Mouse (Mus musculus) E14TG2a.4 (cell line): ENCODE measurements at regions not wholly inside any gene's neighbourhood (a gene's known extent, or its start where the extent isn't known, plus 50 kb on each side); places are given as distances from the start of the nearest gene placed in this dataset.

Experiments used
- H3K27me3 ChIP-seq: 2 replicates; pipeline ENCODE4 v1.6.1; 2014; ENCODE audit warnings: low read length, control low read depth; ENCODE audit not compliant: insufficient read depth
- H3K36me3 ChIP-seq: 2 replicates; pipeline ENCODE4 v1.6.1; 2014; ENCODE audit warnings: low read length, control low read depth; ENCODE audit not compliant: insufficient read depth
- H3K4me1 ChIP-seq: replicated peaks from 2 replicates; pipeline ENCODE4 v1.6.1; 2014; ENCODE audit warnings: low read depth, low read length, control low read depth
- H3K4me3 ChIP-seq: replicated peaks from 2 replicates; pipeline ENCODE4 v1.5.1; 2014; ENCODE audit warnings: mild to moderate bottlenecking, low read length
- H3K9me3 ChIP-seq: 2 replicates; pipeline ENCODE4 v1.6.1; 2014; ENCODE audit warnings: low read length, control low read depth
- CTCF ChIP-seq: conservative IDR thresholded peaks from 2 replicates; pipeline ENCODE4 v1.5.1; 2014; ENCODE audit warnings: low read length
- NANOG ChIP-seq: IDR thresholded peaks from 2 replicates; pipeline ENCODE4 v1.6.1; 2014; ENCODE audit warnings: borderline replicate concordance, low read length, mixed read lengths
- POU5F1 ChIP-seq: IDR thresholded peaks from 2 replicates; pipeline ENCODE4 v1.6.1; 2014; ENCODE audit warnings: low read length, borderline replicate concordance

DNA sequence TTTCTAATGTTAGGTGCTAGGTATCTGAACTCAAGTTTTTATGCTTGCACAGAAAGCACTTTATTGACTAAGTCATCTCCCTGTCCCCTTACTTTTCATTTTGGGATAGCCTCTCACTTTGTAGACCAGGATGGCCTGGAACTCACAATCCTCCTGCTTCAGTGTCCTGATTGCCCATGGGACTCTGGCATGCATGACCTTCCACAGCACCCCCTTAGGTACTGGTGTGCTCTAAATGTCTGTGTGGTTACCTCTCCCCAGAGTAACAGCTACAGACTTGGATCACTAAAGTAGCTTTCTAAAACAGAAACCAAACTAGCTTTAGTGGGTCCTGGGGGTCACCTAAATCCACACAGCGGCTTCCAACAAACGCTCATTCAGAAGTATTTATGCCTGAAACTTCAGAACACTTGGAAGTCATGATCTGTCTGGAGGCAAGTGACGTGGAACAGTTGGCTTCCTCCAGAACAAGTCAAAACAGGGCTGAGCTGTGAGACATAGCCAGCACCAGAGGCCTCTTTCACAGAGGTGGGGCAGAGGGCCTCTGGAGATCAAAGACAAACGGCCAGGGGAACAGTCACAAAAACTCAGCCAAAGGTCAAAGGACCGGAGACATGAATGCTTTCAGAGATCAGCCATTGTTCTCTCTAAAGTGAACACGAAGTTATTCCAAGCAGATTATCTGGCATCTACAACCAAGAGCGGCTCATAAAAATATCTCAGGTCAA lies 80.8 kb upstream of the Nebl start:
- no peak overlapping the region for H3K4me3 ChIP-seq
- no peaks in the 10 kb centered on the region for H3K9me3 ChIP-seq
- no peaks in the 10 kb centered on the region for H3K4me1 ChIP-seq
- H3K27me3 ChIP-seq, result no peaks in the 10 kb centered on the region
- no peaks in the 10 kb centered on the region for H3K36me3 ChIP-seq
- TF ChIP-seq CTCF (no peak), NANOG (no peak), POU5F1 (no peak)
